Mouse (Mus musculus) heart, postnatal 25 days (tissue): ENCODE data around the gene Stk11. TPM values are rescaled to one million over a fixed set of nuclear protein-coding genes. Genes with fewer than 3 reads are reported as not detected.

Source experiments
- DNase-seq: peaks from one replicate; pipeline ENCODE4 v3.0.0; 2022; ENCODE audit warnings: low spot score
- intact Hi-C: fragments of 180-260 bp; cut with DNase I; formaldehyde crosslinking; loops from one replicate; pipeline ENCODE4 v1.15.1; 2025
- total RNA-seq, 2 experiments: library from RNA; stranded (reverse); gene quantifications; 2 replicates each; pipeline ENCODE4 v1.2.3; 2021

Gene Stk11
- total RNA-seq, 2 experiments from 2014 or later = 133 to 138 TPM

GRCm38 (mm10) chr10:80121639-80122038, 6.0 kb downstream of the Stk11 start:
- intact Hi-C loops = no loop called here
- DNase-seq = no peak

GRCm38 (mm10) chr10:80123932-80124562, 8.4 kb downstream of the Stk11 start:
- no peak for DNase-seq
- intact Hi-C loops = no loop called here

- no peak for DNase-seq
- intact Hi-C loops = no loop called here
Observed at GRCm38 (mm10) chr10:80127920-80128319, 12.3 kb downstream of the Stk11 start.

GRCm38 (mm10) chr10:80129846-80130245, 14.2 kb downstream of the Stk11 start:
- intact Hi-C loops = no loop called here
- DNase-seq = no peak

- intact Hi-C loops = no loop called here
- DNase-seq = no peak
Observed at GRCm38 (mm10) chr10:80130403-80131031, 14.9 kb downstream of the Stk11 start.

- intact Hi-C loops = no loop called here
- no peak for DNase-seq
Observed at GRCm38 (mm10) chr10:80131316-80131951, 15.8 kb downstream of the Stk11 start.

- intact Hi-C loops = no loop called here
- no peak for DNase-seq
Observed at GRCm38 (mm10) chr10:80131952-80132350, 16.3 kb downstream of the Stk11 start.

GRCm38 (mm10) chr10:80133226-80133849, 17.7 kb downstream of the Stk11 start:
- intact Hi-C loops = no loop called here
- DNase-seq = peak; percentile 37

- intact Hi-C loops = no loop called here
- no peak for DNase-seq
Observed at GRCm38 (mm10) chr10:80134421-80134820, 18.8 kb downstream of the Stk11 start.

GRCm38 (mm10) chr10:80135161-80135560, 19.6 kb downstream of the Stk11 start:
- intact Hi-C loops = loop anchor here (5.0 kb wide), 1 partner anchor 148 kb away; the partner anchor contains the start of gene Cnn2
- DNase-seq = no peak

- DNase-seq = no peak
- intact Hi-C loops = loop anchor here (5.0 kb wide), 1 partner anchor 148 kb away; the partner anchor contains the start of gene Cnn2
Observed at GRCm38 (mm10) chr10:80135641-80136040, 20.0 kb downstream of the Stk11 start.

GRCm38 (mm10) chr10:80136179-80136951, 20.8 kb downstream of the Stk11 start:
- intact Hi-C loops = loop anchor here (5.0 kb wide), 1 partner anchor 149 kb away; the partner anchor contains the start of gene Cnn2
- no peak for DNase-seq

GRCm38 (mm10) chr10:80136952-80137625, 21.5 kb downstream of the Stk11 start:
- no peak for DNase-seq
- intact Hi-C loops = loop anchor here (5.0 kb wide), 1 partner anchor 150 kb away; the partner anchor contains the start of gene Cnn2

- no peak for DNase-seq
- intact Hi-C loops = loop anchor here (5.0 kb wide), 1 partner anchor 151 kb away; the partner anchor contains the start of gene Cnn2
Observed at GRCm38 (mm10) chr10:80137626-80138552, 22.3 kb downstream of the Stk11 start.

GRCm38 (mm10) chr10:80138553-80139438, 23.2 kb downstream of the Stk11 start, which contains the start of gene Atp5d:
Atp5d (plus strand) TSS chr10:80138632.
- intact Hi-C loops = loop anchor here (5.0 kb wide), 1 partner anchor 151 kb away; the partner anchor contains the start of gene Cnn2
- DNase-seq = peak; percentile 36

GRCm38 (mm10) chr10:80139439-80139775, 23.8 kb downstream of the Stk11 start:
- no peak for DNase-seq
- intact Hi-C loops = loop anchor here (5.0 kb wide), 1 partner anchor 152 kb away; the partner anchor contains the start of gene Cnn2
